9 mouse cellular contexts compared by ENCODE assay signal in genomic region chr2:167278751-167279526, GRCm38 (mm10). TPM values are rescaled to one million over a fixed set of nuclear protein-coding genes. Genes with fewer than 3 reads are reported as not detected.
DNase-seq lines count a peak whose midpoint lies in the region; ATAC-seq and TF ChIP-seq lines count a peak whose summit lies in the region.
"Had no signal": no experiment of that assay in that cellular context is flagged by ENCODE, and none has a peak within 500 bp of the region (broad histone marks: within the 10 kb centered on the region; RNA-seq: fewer than 3 reads in every experiment).

No protein-coding gene starts in this region.

- no peak overlapping the region for H3K4me2 ChIP-seq in liver, postnatal 0 days (ENCODE audit: low read depth, low read length)
- H3K4me2 ChIP-seq: heart, embryonic 13.5 days had no signal

- TF ChIP-seq CTCF in liver, postnatal 0 days (IDR thresholded peaks at IDR 0.05; ENCODE audit: low read depth): peak; percentile 96

- no peaks in the 10 kb centered on the region for H3K36me3 ChIP-seq in liver, postnatal 0 days (replicated peaks; ENCODE audit: insufficient read depth, low read length)
- H3K36me3 ChIP-seq: heart, embryonic 13.5 days had no signal

- no peak overlapping the region for H3K4me3 ChIP-seq in liver, postnatal 0 days (ENCODE audit: low read depth, low read length)
- H3K4me3 ChIP-seq: heart, embryonic 13.5 days had no signal

- no peaks in the 10 kb centered on the region for H3K27me3 ChIP-seq in liver, postnatal 0 days (ENCODE audit: insufficient read depth, low read length)

- no peaks in the 10 kb centered on the region for H3K4me1 ChIP-seq in liver, postnatal 0 days (ENCODE audit: insufficient read depth)
- H3K4me1 ChIP-seq: heart, embryonic 13.5 days had no signal

- peak; percentile 81 for DNase-seq in ES-CJ7 (ENCODE audit: low read depth, low spot score)
- DNase-seq in adrenal gland, adult 8-10 months: peak; percentile 27
- DNase-seq in embryo, embryonic 9.5 days (ENCODE audit: extremely low spot score): peak; percentile 57
- peak; percentile 55 for DNase-seq in heart, adult 8-10 months (ENCODE audit: low spot score)
- DNase-seq in kidney, postnatal 14 days: peak; percentile 67
- peak; percentile 77 for DNase-seq in liver, postnatal 0 days
- peak; percentile 63 for DNase-seq in ovary, postnatal 14 days (ENCODE audit: low spot score)
- peak; percentile 49 to 74 for DNase-seq in urinary bladder, postnatal 4 days (ENCODE audit: low spot score in 2 of 2)

- H3K27ac ChIP-seq in liver, postnatal 0 days (ENCODE audit: low read depth): no peak overlapping the region
- H3K27ac ChIP-seq: heart, embryonic 13.5 days had no signal

- no peaks in the 10 kb centered on the region for H3K9me3 ChIP-seq in liver, postnatal 0 days (ENCODE audit: low read length)
- H3K9me3 ChIP-seq: heart, embryonic 13.5 days had no signal

- ATAC-seq in liver, postnatal 0 days: peak; percentile 43; the same call in 1 of the 2 replicates

- no peak for TF ChIP-seq EP300 in liver, postnatal 0 days (IDR thresholded peaks at IDR 0.05; ENCODE audit: low read depth)

- no peak overlapping the region for H3K9ac ChIP-seq in liver, postnatal 0 days (replicated peaks)
- H3K9ac ChIP-seq: heart, embryonic 13.5 days had no signal

- WGBS in liver, postnatal 0 days (ENCODE audit: insufficient replicate concordance): 49% methylated on average over 17 of the region's 17 CpGs

RNA-seq across cellular contexts. Expression of gene Ptgis, which starts 38.5 kb away (rescaled TPM):
- 10 to 100 TPM; 26.8 to 54.4 (median 40.8) TPM for total RNA-seq in adrenal gland, adult 8-10 months (2022)
- 10 to 100 TPM; 14.5 to 23.5 (median 16.9) TPM for total RNA-seq in heart, adult 8-10 months (2022)
- polyA plus RNA-seq in liver, postnatal 0 days (2015; fragmentation: Nextera tagmentation; extraction: Ambion mirVana): 1.1 and 1.8 TPM in 2 replicates

Comparison
In these comparisons a context has a peak if more than half of its experiments do, and no peak if none do; other contexts are left out.
1. DNase-seq: peak in every context shown above with its lines; median percentile 81 in ES-CJ7; 77 in liver, postnatal 0 days; 67 in kidney, postnatal 14 days; 63 in ovary, postnatal 14 days; 62 in urinary bladder, postnatal 4 days; 57 in embryo, embryonic 9.5 days; 55 in heart, adult 8-10 months; 27 in adrenal gland, adult 8-10 months.